Mouse (Mus musculus) left cerebral cortex, postnatal 10 days (tissue): ENCODE results near the gene Ttc6. TPM values are rescaled to one million over a fixed set of nuclear protein-coding genes. Genes with fewer than 3 reads are reported as not detected.

Experiments used
- DNase-seq, 2 experiments: peaks; one replicate each; pipeline ENCODE4 v3.0.0; 2021 to 2022; ENCODE audit warnings: low spot score in 2 of 2, mixed read lengths in 1 of 2; ENCODE audit errors: extremely low spot score in 1 of 2
- intact Hi-C: fragments of 180-260 bp; cut with DNase I; formaldehyde crosslinking; loops from one replicate; pipeline ENCODE4 v1.15.1; 2025
- total RNA-seq, 2 experiments: library from RNA; stranded (reverse); gene quantifications; 2 replicates each; pipeline ENCODE4 v1.2.3; 2021

Ttc6 gene
- total RNA-seq, 2 experiments from 2014 or later = 0.62 to 1.2 TPM

DNA sequence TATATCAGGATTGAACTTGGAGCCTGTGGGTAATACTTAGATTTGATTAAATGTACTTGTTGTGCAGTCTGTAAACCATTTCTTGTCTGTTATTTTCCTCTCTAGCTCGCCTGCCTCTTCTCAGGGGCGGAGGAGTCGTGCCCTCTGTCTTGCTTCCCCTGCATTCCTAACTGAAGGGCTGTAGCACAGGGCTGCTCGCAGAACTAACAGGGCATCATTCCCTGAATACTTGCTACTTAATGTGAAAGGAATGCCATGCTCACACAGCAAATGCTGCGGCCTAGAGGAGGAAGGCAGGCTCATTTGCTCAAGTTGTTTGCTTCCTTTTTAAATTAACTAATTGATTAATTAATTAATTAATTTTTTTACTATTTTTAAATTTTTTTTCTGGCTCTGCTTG lies 43.7 kb downstream of the Ttc6 start:
- no peak for DNase-seq
- intact Hi-C loops = no loop called here

DNA sequence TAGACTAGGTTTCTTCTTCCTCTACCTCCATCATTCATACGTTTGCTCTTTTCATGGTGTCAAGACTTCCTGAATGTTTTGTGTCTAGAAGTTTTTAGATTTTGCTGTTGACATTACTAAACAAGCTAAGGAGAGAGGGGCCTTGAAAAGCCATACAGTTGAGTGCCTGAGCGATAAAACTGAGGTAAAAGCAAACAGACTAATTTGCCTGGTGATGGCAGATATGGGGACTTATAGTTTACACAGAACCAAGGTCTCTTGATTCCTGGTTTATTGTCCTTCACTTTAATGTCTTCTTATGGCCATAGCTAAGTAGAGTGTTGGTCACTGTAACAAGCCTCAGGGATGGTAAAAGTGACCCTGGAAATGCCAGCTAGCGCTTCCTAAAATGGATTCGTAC lies 51.2 kb downstream of the Ttc6 start:
- intact Hi-C loops = no loop called here
- no peak for DNase-seq

DNA sequence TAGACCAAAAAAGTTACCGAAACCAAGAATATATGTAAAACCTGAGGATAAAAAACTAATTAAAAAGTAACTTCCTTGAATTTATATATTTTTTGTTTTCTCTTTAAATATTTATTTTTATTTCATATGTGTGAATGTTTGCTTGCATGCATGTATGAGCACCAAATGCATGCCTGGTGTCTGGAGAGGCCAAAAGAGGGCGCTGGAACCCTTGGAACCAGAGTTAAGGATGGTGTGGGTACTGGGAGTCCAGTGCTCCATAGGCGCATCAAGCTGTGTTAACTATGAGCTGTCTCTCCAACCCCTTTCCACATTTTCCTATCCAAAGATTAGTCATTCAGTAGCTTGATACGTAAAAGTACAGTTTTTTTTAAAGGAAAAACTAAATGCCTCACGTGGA lies 58.1 kb downstream of the Ttc6 start:
- DNase-seq = no peak
- intact Hi-C loops = no loop called here

DNA sequence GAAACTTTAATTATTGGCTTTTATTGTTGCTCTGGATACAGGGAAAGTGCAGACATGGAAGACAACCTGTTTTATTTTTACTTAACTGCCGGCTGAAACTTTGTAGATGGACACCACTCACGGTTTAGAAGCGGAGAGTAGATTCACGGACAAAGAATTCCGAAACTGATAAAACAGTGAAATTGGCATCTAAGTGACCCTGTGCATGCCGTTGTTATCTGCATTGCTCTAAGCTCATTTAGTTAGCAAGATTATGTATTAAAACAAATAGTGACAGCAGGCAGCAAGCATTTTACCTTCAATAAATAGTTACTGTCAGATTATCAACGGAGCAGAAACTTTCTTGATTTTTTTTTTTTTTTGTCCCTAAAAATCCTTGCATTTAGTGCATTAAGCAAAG lies 59.4 kb downstream of the Ttc6 start:
- intact Hi-C loops = no loop called here
- no peak for DNase-seq

DNA sequence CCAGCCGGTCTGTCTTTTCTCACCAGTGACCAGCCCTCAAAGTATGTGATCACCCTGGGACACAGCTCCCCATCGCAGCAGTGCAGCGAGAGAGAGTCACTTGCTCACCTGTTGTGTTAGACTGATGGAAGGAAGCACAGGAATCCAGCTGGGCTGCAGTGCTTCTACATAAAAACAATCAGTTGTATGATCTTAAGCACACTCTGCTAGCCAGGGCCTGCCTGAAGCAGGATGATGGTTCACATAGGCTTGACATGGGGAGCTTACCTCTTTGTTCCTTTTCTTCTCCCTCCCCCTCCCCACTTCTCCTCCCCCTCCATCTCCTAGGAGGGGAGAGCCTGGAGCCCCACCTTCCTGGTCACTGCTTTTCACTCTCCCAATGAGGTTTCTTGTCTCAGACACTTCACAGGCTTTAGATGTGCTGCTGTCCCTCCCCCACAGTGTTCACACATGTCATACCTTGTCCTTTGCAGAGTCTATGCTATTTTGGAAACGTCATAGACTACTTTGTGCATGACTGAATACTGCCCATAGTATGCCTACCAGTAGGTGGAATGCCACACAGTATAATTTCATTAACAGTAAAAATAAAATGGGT lies 60.2 kb downstream of the Ttc6 start:
- intact Hi-C loops = no loop called here
- no peak for DNase-seq

DNA sequence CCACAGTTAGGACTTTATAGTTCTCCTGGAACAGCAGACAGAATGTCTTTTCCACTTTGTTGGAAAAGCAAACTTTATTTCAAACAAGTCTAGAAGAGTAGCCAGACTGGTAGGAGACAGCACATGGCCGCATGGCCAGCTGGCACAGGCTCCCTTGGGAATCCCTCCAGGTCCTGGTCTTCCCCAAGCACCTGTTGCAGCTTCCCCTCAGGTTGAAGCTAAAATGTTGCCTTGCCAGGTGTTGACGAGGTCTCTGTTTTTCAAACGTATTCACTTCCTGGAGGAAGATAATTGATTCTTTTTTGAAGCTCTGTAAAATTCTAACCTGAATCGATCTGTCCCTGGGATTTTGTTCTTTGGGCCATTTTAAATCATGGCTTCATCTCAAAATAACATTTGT lies 86.1 kb downstream of the Ttc6 start:
- DNase-seq = no peak
- intact Hi-C loops = no loop called here

DNA sequence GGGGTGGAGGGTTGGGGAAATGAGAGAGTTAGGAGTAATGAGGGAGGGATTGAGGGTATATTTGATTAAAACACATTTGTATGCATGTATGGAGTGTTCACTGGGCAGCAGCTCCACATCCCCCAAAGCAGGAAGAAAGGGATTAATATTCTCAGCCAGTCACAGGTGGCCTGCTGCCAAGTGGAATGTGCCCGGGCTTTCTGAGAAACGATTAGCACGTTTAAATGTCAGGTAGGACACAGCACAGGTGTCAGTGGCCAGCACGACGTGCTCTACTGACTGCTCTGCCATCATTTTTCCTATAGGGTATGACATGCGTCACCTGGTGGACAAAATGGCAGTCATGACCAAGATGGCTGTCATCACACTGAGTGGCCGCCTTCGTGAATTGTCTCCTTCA lies 86.8 kb downstream of the Ttc6 start:
- intact Hi-C loops = no loop called here
- no peak for DNase-seq

DNA sequence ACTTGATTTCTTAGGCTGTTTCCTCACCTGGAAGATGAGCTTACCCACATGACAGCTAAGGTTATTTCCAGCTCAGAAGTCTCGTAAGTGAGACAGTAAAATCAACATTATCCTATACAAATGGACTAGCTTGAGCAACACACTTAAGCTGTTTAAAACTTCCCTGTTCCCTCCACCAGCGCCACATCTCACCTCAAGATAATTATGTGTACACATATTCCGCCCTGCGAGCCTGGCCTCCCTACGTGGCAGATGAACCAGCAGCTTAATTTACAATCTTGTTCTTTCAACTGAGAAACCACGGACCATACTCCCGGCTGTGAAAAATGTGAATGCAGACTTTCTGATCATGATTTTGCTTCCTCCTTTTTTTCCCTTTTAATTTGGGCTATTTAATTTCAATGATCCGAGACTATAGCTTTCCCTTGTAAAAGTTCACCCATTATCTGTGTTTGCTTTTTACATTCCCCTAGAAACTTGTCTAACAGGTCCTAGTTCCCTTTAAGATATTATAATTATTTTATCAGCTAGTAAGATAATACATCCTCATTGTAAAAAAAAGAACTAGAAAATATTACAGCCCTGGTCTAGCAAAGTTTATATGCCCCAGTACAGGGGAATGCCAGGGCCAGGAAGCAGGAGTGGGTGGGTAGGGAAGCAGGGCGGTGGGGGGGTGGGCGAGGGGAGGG lies 99.2 kb downstream of the Ttc6 start:
- intact Hi-C loops = no loop called here
- no peak for DNase-seq

DNA sequence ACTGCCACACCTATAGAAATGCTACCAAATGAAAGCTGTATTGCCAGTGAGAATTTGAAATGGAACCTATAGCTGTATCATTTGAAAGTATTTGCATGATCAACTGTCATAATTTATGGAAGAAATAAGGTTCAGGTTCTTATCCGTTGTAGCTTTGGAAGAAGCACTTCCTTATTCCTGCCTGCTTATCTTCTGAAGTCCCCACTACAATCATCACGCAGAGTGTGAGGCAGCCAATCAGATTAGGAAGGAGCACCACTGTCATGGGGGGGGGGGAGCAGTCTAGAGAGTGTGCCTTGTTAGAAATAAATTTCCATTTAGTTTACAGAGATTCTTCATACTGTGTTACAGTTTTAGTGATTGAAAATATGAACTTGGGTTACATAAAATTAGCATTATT lies 108.5 kb downstream of the Ttc6 start:
- DNase-seq = no peak
- intact Hi-C loops = no loop called here

DNA sequence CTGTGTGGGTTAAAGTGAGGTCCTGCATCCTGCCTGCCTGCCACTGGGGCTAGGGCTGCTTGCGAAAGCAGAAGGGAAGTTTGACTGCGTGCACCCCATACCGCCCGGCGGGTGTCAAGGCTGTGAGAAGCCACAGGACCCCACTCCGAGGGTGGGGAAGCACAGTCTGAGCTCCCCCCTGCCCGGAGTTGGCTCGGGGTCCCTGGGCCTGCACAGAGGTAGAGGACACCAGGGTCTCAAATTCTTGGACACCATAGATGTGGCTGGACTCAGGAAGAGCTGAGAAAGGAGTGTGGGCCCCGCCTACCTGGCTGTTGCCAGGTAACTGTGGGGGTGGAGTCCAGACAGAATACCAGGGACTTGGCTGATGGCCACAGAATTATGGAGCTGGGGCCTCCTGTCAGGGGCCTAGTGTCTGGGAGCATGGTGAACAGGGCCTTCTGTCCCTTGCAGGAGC lies 121.1 kb downstream of the Ttc6 start:
- intact Hi-C loops = no loop called here
- DNase-seq = no peak

DNA sequence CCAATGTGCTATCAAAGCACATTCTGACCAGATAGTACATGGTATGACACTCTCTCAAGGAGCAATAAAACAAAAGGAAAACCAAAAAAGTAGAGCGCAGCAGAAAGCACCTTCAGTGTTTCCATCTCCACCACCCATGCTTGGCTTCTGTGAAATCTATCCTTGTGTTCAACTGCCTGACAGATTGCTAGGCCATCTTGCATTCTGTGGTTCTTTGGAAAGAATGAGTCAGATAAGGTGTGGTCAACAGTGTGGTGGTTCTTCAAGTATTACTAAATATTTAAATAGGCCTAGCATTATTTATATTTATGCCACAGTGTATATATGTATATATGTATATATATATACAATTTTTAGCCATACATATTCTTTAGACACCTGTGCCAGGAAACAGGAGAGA lies 146.1 kb downstream of the Ttc6 start:
- intact Hi-C loops = no loop called here
- DNase-seq = no peak

DNA sequence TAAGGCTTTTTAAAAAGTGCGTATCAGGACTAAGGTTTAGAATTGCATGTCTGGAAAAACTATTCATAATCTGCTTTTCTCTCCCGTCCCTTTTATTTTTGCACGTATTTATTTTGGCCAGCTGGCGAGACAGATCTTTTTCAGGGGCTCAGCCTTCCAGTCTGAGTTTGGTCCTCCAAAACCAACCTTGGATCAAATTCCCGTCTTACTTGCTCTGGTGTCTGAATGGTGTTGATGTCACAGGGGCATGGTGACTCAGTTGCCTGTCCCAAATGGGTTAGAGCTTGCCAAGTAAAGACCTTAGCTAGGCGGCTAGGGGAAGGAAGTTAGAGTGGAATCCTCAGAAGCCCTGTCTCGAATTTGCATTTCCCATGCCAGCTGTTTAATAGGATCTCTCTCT lies 200.8 kb downstream of the Ttc6 start:
- intact Hi-C loops = no loop called here

DNA sequence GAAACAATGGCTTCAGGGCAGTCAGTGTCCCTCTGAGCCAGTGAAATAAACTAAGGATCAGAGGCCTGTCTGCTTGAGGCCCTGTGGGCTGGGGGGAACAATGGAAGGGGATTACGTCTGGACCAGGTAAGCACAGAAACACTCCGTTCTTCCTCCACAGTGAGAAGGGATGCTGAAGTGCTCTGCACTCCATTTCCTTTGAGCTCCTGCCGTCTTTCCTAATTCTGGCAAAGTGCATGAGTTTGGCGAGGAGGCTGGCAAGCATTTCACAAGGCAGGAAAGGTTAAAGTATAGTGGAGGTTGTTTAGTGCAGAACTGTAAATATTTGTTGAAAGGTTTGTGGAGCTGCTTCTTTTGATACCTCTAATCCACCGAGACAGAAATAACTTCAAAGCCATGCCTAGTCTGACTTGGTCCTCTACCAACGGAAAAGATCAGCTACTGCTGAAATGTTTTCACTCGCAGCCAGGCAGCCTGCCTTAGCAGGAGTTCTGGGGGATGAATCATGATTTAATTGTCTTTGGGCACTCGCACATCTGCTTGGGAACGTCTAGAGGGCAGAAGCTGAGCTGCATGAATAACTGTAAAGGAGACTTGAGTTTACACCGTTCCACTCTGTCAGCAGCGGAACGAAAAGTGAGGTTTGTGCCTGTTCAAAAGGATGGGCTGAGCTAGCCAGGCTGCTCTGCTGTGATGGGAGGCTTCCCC lies 212.5 kb downstream of the Ttc6 start:
- DNase-seq = no peak
- intact Hi-C loops = no loop called here

More for the DNA sequence above, 200.8 kb downstream of the Ttc6 start:
- no peak for DNase-seq

DNA sequence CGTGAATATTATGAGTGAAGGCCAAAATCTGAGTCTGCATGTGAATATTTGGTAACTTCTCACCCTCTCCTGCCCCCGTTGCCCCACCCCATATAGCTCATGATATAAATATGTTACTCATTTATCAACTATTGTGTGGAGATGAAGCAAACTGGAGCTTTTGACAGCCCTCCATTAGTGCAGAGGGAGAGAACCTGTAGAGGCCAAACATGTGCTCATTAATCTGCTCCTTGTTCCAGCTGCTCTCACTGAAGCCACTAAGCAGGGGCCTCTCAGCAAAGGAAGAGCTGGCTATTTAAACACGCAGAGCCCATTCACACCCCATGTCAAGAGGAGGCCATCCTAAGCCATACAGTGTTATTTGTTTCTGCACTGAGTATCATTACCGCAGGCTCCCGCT lies 218.0 kb downstream of the Ttc6 start:
- intact Hi-C loops = loop anchor here (10.0 kb wide), 1 partner anchor 497 kb away; no protein-coding TSS in a partner anchor
- DNase-seq = no peak

DNA sequence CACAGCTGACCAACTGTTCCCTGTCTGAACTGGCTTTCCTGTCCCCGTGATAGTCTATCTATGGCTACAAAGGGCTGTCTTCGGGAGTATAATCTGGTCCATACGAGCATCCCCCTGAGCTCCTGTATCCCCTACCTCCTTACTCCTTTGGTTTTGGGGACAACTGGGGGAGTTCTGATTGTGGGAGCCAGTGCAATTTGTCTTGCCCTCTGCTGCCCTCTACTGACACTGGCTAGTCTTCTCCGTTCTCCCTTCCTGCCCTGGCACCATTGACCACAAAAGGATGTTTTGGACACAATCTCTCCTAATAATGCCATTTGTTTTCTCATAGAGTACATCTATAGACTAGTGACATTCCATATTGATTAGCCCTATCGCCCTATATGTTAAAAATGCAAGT lies 223.6 kb downstream of the Ttc6 start:
- intact Hi-C loops = loop anchor here (10.0 kb wide), 1 partner anchor 503 kb away; no protein-coding TSS in a partner anchor
- DNase-seq = no peak

Other genes starting within 250 kb of the Ttc6 start
- gene Foxa1, start 17.2 kb upstream of the Ttc6 start, total RNA-seq = not detected